Mouse (Mus musculus): ENCODE data around the gene Lsm7.

Lsm7 gene

DNA sequence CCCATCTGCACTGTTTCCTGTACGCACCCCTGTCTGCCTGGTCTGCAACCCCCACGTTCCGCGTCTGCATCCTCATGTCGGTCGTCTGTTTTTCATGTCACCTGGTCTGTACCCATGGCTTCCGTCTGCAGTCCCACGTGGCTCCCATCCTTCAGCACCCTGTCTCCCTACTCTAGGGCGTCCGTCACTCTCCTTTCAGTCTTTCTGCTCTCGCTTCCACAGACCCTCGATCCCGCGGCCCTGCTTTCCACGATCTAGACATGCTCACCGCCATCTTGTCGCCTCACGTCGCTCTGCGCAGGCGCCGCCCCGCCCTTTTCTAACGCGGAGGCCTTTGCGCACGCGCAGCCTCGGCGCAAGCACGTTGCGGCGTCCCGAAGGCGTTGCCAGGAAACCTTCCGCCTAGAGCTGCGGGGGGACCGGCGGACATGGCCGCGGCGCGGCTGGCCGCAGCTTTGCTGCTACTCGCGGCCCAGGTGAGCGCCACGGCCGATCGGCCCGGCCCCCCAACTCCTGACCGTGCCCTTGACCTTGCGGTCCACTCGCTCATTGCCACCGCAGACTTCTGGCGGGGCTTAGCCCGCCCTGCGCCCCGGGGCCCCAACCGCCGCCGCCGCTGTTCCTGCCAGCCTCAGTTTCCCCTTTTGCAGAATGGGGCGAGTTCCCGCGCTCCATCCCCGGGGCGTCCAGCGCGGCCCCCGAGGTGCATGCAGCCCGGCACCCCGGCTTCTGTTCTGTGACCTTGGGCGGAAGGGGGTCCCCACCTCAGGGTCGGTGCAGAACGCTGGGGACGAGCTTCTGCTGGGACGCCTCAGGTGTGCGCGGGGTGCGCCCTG is at the start of gene Lsm7, which contains the start of gene Sppl2b:
Lsm7 (minus strand) TSS at position 297 of the 836 bp plus-strand sequence.
Sppl2b (plus strand) TSS at position 363 of the 836 bp plus-strand sequence.
- peak; percentile 99 for DNase-seq (ENCODE audit: low spot score)

DNA sequence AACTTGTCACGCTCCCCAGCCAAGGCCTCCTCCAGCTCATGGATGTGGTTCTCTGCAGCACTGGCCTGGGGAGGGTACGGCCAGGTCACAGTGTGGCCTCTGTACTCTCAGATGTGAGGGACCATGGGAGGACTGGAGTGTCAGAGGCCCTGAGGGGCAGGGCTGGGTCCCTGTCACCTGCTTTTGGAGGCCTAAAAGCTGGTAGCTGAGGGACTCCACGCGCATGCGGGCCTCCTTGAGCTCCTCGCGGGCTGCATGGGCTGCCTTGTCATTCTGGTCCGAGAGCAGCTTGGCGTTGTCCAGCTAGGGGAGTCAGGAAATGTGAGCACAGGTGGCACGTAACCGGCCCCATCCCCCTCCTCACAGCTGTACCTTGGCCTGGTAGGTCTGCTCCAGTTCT is 49.7 kb upstream of the Lsm7 start:
- DNase-seq (ENCODE audit: low spot score), result no peak

DNA sequence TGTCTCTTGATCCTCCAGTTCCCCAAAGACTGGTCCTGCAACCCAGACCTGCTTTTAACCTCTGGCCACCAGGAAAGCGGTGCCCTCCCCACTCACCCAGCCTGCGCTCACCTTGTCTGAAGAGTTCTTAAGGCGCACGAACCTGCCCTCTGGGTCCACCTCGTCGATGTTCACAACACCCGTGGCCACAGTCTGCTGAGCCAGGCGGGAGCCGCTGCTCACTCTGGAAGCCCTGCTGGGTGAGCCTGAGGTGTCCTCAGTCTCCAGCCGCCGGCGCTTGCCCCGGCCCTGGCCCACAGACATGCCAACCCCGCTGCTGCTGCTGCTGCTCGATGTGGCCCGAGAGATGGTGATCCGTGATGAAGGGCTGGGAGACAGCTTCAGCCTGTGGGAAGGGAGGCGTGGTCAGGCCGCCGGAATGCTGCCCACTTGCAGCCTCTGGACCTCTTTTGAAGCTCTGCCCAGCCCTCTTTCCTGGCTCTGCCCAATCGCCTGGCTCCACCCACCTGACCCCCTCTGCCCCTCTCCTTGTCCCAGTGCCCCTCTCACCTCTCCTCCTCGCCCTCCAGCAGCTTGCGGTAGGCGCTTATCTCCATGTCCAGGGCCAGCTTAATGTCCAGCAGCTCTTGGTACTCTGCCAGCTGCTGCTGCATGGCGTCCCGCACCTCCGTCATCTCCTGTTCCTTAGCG is 49.1 kb upstream of the Lsm7 start:
- no peak for DNase-seq (ENCODE audit: low spot score)

DNA sequence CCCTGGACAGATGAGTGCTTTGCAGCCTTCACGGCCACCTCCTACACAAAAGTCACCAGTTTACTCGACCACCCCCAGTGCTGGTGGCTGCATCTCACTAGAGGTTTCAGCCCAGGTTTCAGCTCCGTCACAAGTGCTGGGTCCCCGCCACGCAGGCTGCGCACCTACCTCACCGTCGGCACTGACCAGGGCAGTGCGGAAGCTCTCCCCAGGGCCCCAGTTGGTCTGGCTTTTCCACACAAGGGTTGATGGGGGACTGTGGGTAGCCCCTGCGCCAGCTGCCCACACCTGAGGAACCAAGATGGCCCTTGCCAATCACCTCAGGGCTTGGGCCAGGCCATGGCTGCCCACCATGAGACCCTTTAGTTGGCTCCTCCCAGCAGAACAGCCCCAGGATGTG is 48.3 kb upstream of the Lsm7 start:
- DNase-seq (ENCODE audit: low spot score), result no peak

DNA sequence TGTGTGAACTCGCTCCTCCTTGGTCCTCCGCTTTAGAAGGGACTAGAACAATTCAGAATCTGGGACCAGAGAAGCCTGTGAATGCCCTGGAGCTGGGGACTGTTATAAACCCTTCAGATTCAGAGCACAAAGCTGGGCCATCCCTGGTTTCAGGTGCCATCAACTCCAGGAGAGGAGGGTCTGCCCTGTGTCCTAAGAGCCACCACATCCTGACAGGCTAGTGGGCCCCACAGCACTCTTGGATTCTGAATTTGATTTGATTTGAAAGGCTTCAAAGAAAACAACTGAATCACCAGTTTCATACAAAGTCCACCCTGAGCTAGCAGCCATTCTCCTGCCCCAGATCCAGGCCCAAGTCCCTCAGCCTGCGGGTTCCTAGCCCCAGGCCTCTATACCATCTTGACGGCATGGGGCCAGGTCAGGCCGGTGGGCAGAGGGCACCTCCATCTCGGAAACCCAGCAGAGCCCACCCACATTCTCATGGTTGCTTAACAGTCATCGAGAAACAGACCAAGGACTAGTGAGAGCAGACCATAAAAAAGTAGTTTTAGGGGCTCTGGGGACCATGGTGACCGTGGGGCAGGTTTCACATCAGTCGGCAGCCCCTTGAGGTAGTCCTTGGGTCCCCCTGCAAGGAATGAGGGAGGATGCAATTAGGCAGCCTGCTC is 47.4 kb upstream of the Lsm7 start:
- DNase-seq (ENCODE audit: low spot score), result no peak

DNA sequence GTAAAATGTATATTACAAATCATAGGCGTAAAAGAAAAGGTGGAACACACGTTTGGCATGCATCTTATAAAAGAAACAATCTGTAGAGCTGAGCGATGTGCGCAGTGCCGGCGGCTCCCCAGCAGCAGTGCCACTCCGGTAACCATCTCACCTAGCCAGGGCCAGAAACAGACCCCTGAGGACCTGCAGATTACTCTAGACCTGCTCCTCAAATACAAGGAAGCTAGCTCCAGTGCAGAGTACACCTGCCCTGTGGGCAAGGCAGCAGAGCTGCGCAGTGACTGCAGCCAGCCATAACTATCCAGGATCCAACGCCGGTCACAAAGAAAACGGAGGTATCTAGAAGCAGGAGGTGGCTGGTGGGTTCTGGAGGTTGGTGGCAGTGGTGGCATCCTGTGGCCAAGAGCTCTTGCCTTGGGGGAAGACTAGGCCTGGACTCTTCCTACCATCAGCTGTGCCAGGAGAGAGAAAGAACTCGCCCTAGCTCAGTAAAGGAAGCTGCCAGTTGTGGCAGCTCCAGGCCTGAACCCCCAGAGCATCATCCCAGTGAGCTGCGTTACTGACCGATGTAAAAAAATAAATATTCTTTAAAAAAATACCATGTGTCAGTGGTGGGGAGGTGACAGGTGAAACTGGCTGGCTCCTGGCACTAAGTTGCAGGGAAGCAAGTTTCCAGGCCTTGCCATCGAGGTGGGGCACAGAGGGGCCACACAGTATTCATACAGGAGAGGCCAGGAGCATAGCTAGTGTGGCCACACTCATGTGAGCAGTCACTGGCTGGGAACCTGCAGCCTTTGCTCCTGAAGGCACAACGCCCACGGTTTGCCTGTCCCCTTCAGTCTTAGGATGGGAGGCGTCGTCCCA is 46.6 kb upstream of the Lsm7 start:
- no peak for DNase-seq (ENCODE audit: low spot score)

DNA sequence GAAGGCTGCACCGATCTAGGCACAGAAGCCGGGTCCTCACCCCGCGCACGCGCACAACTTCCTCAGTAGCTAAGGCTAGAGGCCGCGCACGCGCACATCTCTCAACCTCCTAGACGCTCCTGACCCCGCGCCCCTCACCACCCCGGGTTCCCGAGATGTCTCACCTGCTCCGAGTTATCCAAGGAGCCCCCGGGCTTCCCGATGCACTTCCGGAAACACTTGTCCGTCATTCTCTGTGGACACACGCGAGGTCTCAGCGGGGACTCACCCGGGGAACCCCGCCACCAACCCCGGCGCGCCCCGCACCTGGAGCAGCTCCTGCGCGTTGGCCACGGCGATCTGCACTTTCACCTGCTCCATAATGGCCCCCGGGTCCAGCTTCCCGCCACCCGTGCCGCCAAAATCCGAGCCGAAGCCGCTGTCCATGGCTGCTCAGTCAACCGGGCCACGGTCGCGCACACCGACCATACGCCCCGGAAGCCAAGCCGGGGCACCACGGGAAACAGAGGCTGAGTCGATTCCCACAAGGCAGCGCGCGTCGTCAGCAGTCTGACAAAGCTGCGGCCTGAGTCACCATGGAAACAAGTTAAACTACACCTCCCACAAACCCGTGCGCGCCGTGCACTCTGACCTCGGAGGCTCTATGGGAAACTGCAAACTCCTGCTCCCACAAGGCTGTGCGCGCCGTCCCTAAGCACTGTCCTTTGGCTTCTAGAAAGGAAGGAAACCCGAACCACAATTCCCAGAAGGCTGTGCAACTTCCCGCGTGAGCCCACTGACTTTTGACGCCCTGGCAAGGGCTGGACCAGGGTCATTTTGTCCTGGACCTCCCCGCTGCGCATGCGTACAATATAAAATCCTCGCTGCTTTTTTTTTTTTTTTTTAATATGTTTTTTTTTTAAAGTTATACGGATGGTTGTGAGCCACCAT is 45.6 kb upstream of the Lsm7 start, which contains the start of gene Timm13:
Timm13 (minus strand) TSS at position 652 of the 930 bp plus-strand sequence.
- DNase-seq (ENCODE audit: low spot score), result peak; percentile 88

DNA sequence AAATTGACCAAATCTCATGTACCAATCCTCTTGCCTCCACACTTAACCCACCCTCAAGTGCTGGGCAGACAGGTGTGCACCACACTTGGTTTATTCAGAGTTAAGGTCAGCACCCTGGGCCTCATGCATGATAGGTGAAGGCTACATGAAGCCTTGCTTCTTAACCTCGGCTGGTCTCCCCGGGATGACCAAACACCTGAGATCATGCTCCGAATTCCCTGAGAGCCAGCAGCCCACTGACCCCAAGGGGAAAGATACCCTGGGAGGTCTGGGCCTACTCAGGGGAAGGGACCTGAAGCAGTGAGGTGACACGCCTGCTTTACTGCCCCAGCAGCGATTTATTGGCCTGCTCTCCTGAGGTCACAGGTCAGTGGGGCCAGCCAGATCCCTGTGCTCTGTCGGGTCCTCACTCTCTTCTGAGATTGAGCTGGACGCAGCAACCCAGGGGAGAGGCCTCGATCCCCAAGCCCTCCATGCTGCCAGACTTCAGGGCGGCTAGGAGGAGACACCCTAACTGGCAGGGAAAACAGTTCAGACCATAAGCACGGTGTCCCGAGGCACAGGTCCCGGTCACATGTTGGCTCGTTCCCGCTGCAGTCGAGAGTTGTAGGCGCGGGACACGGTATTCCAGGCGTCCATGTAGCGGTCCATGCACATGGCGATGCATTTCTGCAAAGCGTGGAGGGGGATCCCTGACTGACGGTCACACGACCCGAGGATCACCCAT is 44.7 kb upstream of the Lsm7 start:
- no peak for DNase-seq (ENCODE audit: low spot score)

DNA sequence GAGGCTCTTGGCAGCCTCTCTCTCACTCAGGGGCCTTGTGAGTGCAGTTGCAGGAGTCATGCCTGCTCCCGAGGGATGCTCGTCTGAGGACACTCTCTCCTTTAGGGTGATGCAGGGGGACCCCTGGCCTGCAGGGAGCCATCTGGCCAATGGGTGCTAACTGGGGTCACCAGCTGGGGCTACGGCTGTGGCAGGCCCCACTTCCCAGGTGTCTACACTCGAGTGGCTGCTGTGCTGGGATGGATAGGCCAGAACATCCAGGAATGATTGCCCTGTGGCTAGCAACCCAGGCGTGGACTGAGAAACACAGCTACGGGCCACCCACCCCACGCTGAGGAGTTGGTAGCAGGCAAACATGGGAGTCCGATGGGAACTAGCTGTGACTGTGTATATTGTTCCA is 44.1 kb upstream of the Lsm7 start:
- DNase-seq (ENCODE audit: low spot score), result no peak

DNA sequence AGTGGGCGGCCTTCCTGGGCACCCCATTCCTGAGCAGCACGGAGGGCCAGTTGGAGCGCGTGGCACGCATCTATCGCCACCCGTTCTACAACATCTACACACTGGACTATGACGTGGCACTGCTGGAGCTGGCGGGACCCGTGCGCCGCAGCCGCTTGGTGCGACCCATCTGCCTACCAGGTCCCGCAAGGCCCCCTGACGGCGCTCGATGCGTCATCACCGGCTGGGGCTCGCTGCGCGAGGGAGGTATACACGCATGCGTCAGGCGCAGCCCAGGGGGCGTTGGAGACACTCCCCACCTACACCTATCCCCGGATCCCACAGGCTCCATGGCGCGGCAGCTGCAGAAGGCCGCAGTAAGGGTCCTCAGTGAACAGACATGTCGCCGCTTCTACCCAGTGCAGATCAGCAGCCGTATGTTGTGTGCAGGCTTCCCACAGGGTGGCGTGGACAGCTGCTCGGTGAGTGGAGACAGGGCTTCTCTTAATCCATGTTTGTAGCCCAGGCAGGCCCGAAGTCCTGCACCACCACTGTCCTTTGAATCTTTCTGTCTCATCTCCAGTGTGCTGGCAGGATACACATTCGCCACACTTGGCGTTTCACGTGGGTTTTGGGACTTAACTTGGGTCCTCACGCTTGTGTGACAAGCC is 43.0 kb upstream of the Lsm7 start:
- no peak for DNase-seq (ENCODE audit: low spot score)

DNA sequence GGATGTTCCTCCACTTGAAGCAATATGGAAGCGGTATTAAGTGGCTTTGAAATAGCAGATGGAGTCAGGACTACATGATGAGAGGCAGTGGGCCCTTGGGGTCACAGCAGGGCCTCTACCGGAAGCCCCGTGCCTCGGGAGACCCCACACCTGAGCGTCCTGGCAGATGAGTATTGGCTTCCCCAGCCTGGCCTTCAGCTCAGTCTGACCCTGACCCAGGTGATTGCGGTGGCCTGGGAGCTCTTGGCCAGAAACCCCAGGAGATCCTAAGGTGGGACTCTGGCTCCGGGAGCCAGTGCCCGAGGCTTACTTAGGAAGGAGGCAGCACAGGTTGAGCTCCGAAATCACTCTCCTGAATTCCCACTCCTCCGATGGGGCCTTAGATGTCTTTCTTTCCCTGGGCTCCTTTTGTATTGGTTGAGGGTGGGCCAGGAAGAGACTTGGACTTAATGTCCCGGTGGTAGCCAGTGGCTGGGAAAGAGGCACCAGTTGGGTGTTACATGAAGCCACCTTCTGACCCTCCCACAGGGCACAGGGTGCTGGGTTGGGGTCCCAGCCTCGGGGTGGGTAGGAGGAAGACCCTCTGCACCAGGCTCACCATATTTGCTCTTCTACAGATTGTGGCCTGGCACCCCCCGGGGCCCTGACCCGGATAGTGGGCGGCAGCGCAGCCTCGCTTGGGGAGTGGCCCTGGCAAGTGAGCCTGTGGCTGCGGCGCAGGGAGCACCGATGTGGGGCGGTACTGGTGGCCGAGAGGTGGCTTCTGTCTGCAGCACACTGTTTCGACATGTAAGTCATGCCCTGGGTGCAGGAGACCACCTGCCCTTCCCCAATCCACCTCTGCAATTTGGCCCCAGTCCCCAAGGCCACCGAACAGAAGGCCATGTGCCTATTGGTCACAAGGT is 41.8 kb upstream of the Lsm7 start:
- no peak for DNase-seq (ENCODE audit: low spot score)

DNA sequence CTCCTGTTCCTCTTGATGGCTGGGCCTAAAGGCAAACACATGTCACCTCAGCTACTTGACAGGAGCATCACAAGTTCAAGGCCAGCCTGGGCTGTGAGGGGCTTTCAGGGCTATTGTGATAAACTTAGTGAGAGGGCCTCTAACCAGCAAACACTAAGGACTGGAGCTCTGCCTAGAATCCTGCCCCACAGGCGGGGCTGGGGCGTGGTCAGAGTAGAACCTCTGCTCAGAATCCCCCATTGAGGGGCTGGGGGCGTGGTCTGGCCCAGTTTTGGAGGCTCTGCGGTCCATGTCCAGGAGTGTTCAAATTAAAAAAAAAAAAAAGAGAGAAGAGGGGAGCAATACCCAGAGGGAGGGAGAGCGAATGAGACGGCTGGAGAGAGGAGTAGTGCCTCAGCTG is 40.7 kb upstream of the Lsm7 start:
- no peak for DNase-seq (ENCODE audit: low spot score)

DNA sequence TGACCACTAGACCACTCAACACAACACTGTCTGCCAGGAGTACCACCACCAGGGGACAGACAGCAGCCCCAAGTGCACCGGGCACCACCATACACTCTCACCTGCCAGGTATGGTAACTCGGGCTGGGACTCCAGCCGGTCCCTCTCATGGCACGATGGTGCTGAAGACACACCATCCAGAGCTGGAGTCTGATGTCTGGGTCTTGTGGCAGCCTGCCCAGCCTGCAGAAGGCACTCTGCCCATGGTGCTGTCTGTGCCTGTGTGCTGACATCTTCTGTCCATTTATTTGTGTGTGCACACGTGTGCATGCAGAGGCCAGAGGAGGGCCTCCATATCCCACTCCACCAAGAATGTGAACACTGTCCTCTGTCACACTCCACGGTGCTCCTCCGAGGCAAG is 40.1 kb upstream of the Lsm7 start:
- DNase-seq (ENCODE audit: low spot score), result no peak

DNA sequence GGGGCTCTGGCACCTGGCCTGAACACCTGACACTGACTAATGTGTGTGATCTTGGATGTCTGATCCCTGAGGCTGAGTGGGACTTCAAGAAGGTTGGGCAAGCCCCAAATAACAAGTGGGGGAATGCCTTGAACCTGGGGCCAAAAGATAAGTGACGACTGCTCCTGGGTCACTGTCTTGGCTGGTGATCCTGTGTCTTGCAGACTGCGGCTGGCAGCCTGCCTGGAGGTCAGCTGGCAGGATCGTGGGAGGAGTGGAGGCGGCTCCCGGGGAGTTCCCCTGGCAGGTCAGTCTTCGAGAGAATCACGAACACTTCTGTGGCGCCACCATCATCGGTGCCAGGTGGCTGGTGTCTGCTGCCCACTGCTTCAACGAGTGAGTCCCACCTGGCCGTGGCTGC is 32.2 kb upstream of the Lsm7 start:
- DNase-seq (ENCODE audit: low spot score), result no peak

DNA sequence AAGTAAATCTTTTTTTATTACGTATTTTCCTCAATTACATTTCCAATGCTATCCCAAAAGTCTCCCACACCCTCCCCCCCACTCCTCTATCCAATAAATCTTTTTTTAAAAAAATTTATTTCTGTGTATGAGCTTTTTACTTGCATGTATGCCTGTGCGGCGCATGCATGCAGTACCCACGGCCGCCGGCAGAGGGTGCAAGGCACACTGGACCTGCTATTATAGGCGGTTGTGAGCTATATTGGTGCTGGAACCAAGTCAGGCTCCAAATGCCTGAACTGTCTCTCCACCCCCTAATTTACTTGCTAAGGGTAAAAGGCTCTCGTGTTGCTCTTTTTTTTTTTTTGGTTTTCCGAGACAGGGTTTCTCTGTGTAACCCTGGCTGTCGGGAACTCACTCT is 26.3 kb upstream of the Lsm7 start:
- DNase-seq (ENCODE audit: low spot score), result peak; percentile 67

DNA sequence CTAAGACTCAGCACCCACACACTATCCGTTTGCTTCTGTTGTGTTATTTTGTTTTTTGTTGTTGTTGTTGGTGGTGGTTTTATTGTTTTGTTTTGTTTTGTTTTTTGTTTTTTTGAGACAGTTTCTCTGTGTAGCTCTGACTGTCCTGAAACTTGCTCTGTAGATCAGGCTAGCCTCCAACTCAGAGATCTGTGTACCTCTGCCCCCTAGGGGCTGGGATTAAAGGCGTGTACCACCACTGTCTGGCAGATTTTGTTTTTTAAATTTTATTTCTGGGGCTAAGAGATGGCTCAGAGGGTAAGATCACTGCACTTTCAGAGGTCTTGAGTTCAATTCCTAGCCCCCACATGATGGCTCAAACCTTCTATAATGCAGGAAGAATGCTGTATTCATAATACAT is 25.9 kb upstream of the Lsm7 start:
- no peak for DNase-seq (ENCODE audit: low spot score)

DNA sequence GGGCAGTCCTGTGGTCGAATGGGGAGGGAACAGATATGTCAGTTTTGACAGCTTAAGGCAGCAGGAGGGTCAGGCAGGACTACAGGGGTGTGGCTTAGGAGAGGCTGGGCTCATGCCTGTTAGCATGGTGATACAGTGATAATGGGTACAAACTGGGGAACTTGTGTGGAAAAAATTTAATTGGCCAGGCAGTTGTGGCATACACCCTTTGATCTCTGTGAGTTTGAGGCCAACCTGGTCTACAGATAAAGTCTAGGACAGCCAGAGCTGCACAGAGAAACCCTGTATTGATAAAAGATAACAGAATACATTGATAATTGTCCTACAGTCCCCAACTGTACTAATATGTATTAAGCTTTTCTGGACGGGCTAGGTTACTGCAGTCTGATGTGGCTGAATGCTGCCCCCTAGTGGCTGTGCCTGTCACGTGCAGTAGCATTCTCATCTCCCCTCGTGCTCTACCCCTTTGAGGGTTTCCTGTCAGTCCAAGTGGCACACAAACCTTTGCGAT is 25.2 kb upstream of the Lsm7 start:
- DNase-seq (ENCODE audit: low spot score), result peak; percentile 62

DNA sequence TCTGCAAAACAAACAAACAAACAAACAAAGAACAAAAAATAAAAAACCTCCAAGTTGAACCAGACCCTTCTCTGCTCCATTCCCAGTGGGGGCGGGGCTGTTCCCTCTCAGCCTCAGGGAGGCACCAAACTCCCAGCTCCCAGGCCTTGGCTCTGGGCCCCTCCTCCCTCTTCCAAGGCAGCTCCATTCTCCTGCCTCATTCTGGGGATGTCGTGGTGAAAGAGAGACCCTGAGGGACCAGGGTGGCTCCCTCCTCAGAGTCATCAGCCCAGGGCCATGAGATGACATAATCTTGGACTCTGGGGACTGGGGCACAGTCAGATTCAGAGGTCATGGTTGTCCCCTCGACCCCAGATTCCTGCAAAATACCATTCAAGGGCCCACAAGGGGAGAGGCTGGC is 21.6 kb upstream of the Lsm7 start:
- no peak for DNase-seq (ENCODE audit: low spot score)
